Mouse (Mus musculus) lung, adult 2 months (tissue): Measurements from ENCODE around the gene Cenpb.

Source experiments
- CTCF ChIP-seq: fragments of 200-500 bp; IDR thresholded peaks from 2 replicates; pipeline ENCODE4 v1.5.1; 2011; ENCODE audit warnings: mild to moderate bottlenecking, low read length, control low read depth; ENCODE audit not compliant: insufficient read depth
- POLR2A ChIP-seq: fragments of 200-500 bp; IDR thresholded peaks from 2 replicates; pipeline ENCODE4 v1.6.1; 2011; ENCODE audit warnings: low read depth, mild to moderate bottlenecking, control low read depth, low read length, borderline replicate concordance; ENCODE audit errors: extremely low read depth

DNA sequence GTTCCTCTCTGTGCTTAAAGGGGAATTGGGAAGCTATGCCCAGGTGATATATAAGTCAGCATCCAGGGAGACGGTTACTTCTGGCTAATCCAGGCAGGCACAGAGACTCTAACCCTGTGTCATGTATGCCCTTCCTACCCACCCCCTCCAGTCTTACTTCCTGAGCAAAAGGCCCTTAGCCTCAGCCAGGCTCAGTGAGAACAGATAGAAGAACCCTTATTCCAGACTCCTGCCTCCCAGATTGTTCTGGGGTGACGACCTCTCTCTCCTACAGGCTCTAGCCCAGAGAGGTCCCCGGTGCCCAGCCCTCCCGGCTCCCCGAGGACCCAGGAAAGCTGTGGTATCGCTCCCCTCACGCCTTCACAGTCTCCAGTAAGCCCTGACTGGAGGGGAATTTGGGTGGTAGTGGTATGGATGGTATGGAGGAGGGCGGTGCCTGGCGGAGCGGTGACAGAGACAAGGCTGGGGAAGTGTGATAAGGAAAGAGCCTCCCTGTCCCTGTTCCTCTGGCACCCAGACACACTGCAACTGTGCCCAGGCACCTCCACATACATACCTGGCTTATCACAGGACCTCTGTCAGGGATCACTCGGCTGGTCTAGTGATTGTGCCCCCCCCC, 44.2 kb downstream of the Cenpb start:
- TF ChIP-seq CTCF (no peak), POLR2A (no peak)
